Mouse (Mus musculus) layer of hippocampus, postnatal 25 days (tissue): ENCODE measurements at regions not wholly inside any gene's neighbourhood (a gene's known extent, or its start where the extent isn't known, plus 50 kb on each side); places are given as distances from the start of the nearest gene placed in this dataset.

Experiments
- DNase-seq, 2 experiments: peaks; one replicate each; pipeline ENCODE4 v3.0.0; 2022; ENCODE audit warnings: mixed read lengths in 2 of 2, low spot score in 1 of 2; ENCODE audit errors: extremely low spot score in 1 of 2

DNA sequence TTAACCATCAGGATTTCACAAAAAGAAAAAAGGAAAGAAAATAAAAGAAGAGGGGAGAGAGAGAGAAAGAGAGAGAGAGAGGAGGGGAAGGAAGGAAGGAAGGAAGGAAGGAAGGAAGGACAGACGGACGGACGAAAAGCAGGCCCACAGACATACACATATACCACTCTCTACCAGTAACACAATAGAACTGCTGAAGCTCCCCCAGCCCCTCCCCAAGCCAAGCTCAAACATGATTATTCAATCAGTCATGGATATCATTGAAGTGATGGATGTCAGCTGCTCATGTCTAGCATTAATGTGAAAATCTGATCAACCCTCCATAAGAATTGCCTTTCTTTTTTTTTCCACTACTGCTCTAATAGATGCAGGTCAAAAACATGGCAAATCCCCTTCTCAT, 161.2 kb downstream of the Mreg start:
- DNase-seq: no peak

DNA sequence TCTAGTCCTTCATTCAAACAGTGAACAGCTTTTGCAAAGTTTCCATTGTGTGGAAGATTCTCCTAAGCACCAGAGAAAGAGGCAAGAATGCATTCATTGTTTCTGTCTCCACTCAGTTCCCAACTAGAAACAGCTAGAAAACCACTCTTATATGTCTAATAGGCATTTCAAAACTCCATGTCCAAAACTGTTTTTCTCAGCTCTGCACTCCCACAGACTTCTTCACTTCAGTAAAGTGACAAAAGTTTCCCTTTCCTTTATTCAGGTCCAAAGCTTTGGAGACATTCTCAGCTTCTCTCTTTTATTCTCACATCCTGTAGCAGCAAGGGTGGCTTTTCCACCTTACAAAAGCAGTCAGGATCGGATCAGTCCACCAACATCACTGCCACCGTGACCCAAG, 166.0 kb downstream of the Mreg start:
- DNase-seq: no peak

DNA sequence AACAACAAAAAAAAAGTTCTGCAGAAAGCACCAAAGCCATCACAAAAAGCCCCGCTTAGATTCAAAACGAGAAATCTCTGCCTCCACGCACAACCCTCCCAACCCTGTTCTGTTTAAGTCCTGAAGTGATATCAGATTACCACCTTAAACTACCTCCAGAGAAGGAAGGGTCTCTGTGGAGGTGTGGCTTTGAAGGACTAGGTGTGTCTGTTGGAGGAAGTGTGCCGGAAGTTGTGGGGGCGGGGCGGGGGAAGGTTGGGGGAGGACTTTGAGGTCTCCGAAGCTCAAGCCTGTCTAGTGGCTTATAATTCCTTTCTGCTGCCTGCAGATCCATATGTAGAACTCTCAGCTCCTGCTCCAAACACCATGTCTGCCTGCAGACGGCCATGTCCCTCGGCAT, 173.6 kb downstream of the Mreg start:
- no peak for DNase-seq

DNA sequence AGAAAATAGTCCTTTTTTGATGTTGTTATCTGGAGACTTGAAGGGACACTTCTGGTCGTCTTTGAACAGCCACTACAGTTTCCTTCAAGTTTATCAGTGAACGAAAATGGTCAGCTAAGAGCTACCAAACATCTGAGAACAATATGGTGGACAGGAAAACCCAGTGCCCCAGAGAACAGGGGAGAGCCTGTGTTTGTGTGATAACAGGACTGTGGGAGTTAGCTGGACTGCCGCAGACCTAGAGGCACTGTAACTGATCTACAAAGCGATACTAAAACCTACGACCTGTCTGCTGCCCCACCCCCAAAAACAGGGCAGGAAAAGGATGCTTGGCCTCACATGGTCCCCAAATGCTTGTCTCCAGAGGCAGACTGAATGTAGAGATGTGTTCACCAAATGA, 175.5 kb downstream of the Mreg start:
- DNase-seq: no peak

DNA sequence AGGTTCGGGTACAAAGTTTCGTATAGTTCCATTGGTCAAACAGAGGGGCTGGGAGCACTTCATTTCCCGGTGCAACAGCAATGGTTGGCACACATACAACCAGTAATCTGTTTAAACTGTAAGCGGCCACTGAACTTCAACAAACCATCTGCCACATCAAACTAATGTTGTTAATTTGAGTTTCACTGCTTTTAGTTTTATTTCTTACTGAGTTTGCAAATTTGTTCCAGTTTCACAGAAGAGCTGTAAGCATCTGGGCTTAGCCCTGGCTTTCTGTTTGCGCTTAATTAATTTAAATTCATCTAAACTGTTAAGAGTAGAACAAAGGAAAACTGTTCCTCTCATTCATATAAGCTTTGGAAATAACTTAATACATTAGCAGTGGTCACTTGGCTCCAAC, 176.0 kb downstream of the Mreg start:
- DNase-seq: no peak

DNA sequence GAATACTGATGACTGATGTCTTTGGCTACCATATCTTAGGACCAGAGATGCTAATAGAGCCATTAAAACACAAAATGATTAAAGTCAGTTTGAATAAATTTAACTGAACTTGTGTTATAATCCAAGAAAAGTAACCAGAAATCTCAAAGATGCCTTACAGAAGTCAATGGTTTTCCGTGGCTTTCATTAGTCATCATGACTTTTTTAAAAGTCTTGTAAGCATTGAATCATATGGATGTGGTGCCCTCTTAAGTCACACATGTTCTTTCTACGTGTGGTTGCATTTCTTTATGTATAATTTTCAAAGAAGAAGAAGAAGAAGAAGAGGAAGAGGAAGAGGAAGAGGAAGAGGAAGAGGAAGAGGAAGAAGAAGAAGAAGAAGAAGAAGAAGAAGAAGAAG, 178.2 kb downstream of the Mreg start:
- DNase-seq: no peak

DNA sequence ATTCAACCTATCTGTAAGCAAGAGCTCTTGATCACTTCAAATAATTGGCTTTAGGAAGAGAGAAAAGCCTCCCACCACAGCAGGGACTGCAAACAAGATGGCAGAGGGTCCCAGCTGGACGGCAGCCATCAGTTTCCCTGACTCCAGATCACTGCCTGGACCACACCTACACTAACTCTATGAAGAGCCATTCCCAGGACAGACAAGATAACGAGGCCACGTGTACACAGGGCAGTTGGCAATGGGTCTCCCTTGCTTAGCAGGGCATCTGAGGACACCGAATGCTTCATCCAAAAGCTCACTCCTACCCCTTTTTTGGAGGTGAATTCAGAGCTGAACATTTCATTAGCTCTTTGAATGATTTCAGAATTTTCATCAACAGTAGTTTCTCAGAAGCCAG, 179.9 kb downstream of the Mreg start:
- no peak for DNase-seq

DNA sequence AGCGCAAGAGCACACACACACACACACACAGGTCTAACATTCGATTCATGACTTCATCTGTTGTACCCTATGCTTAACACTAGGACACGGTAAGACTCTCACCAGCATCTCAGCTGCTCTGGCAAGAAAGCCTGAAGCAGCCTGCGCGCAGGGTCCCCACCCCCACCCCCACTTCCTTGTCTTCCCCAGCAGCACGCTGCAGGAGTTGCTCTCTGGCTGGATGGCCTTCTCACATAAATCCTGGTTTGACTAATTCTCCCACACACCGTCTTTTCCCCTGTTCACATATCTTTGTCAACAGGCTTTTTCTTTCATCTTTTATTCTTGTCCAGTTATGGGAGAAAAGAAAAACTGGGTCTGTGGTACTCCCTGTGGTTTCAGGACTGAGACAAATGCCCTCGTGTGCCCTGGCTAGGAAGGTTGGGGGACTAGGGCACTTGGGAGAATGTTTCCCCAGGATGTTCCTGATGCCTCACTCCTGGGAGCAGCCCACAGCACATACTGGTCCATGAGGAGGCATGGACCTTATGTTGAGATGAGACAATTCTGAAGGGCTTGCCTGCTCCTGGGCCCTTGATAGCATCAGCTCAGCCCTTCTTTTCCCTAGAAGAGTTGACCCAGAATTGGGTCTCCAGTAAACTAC, 181.2 kb downstream of the Mreg start:
- no peak for DNase-seq

DNA sequence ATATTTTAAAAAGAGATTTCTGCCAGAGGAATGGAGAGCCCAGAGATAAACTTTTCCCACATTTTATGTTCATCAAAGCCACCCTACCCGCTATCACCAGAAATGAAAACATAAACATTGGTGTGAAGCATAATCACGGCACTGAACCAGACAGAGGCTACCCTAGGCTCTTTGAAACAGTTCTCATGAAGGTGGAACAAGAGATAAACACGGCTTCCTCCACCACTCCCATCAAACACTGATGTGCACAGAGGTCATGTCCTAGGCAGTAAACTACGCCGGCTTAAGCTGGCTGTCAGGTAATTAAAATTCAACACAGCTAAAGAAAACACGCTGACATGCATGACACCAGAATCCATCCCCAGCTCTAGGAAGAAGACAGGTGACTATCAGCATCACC, 182.5 kb downstream of the Mreg start:
- DNase-seq: no peak

DNA sequence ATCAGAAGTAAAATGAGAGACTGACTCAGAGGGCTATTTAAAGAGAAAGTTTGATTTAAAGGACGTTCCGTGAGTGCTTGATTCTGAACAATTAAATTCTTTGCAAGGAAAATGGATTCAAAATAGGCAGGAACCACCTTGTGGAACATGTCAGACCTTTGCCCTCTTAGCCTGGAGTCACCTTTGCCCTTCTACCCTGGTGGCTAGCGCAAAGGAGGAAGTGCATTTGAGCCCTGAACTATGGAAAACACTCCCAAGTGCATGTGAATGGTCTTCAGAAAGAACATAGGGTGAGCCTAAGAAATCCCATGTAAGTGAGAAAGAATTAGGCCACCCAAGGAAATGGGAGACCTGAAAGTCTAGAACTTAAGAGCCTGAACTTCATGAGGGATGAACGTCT, 185.2 kb downstream of the Mreg start:
- no peak for DNase-seq

DNA sequence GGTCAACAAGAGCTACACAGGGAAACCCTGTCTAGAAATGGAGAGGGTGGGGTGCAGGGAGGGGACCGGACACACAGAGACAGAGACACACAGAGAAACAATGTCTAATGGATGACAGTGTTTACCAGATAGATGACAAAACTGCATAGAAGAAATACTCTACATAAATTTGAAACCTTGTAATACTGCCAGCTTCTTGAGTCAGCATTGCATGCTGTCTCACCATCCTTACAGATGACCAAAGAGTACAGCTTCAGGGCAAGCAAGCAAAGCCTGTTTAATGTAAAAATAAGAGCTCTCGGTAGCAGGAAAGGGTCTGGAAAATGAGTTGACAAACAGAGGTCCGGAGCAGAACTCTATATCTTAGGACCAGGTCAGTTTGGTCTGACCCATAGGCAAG, 189.5 kb downstream of the Mreg start:
- no peak for DNase-seq

DNA sequence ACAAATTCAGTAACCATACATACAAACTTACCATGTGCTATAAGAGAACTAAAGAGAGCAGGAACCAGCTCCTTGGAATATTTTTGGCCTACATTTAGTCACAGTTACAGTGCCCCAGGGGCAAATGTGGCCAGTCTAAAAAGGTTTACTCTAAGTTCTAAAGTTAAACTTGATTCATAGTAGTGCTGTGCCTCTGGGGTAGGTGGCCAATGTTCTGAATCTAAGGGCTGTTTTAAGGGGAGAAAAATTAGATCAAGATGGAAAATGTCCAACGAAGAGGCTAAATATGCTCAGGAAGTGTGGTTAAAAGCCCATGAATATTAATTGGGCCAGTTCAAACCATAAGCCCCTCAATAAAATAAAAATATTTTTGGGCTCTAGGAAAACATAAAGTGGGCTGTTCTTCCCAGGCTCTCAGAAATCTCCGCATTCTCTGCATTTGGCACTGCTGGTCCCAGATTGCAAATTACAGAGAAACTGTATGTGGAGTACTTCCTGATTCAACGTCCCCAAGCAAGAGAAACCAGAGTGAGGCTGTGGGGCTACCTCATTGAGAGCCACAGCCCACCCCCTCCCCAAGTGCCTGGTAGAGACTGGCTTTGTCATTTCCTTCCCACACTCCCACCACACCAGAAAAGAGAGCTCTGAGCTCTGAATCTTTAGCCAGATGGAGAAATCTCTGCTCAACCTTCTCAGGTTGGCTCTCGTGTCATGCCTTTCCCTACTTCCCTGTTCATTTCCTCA, 193.5 kb downstream of the Mreg start:
- no peak for DNase-seq

DNA sequence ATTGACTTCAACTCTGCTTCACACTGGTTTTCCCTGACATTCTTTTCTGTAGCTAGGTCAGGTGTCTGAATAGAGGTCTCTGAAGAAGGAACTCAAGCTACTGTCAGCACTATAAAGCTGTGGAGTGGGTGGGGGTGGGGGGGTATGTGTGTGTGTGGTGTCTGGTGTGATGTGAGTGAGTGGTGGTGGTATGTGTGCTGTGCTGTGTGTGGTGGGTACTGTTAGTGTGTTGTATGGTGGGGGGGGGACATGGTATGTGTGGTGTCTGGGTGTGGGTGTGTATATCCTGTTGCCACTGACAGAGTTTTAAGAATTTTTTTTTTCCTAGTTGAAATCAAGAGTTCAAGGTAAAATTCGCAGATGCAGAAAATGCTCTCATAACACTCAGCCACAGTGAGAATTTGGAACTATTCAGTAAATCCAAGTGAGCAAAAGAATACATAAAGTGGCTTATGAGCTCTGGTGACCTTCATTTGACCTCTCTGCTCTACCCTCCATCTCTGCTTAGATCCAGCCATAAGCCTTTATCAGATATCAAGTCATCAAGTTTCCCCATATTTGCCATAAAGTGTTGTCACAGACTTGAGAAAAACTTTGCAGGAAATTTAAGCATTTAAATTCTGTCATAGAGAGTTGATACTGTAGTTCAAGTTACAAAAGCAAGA, 194.2 kb downstream of the Mreg start:
- DNase-seq: no peak

DNA sequence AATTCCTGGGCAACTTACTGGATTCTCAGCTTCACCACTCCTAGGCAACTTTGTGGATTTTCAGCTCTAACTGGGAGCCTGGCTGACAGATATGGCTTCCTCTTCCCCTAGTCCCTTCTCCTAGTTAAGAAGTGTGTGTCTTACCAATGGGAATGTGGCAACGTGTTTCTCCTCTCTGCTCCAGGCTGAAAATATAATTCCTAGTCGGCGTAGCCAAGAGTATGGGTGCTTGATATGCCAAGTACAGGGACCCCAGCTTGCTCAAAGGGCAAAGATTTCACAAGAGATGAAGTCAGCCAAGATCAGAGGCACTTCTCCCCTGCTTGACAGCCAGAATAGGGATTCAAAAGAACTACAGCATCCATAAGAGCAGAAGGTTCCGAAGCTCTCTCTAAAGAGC, 196.6 kb downstream of the Mreg start:
- DNase-seq: no peak

DNA sequence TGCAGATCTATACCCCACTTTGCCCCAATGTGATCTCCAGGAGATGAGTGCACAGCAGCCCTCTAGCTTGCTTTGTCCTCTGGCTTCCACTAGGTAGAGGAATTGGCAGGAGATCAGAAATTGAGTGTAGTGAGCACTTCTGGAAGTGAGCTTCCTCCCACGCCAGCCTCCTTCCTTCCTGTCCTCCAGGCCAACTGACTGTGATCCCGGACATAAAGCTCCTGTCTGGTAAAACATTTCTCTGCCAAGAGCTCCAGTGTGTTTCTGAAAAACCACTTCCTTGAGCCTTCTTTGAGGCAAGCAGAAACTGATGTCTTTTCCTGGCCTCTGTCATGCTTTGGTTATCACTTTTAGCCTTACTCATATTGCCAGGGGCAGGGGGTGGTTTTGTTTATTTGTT, 197.5 kb downstream of the Mreg start:
- no peak for DNase-seq

DNA sequence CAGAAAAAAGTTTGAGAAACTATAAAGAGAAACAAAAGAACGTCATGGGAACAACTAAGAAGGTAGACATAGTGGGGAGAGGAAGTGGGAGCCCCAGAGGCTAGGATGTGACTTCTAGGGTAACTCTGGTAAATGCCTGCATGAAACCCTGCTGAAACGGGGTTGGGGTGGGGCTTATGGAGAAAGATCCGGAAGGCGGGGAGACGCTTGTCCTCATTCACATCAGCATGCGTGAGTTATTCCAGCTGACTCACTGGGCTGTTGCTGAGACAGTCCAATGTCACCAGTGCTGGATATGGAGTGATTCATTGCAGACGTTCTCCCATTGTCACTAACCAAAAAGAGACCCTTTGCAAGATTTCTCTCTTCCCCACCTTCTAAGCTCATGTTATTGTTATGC, 198.2 kb downstream of the Mreg start:
- DNase-seq: no peak

DNA sequence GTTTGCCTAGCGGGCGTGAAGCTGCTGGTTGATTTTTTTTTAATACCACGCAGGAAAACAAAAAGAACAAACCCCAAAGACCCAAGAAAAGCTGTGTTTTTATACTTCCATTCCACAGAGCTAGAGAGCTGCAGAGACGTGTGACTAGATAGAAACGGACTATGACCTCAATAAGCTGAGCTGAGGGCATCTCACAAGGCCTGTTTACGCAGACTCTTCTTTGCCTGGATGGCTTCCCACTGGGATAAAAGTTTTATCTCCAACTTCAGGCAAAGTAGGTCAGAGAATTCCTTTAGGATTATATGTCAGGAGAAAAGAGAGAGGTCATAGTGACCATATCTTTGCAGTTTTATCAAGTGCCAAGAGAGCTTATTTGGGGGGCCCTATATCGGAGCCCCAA, 199.4 kb downstream of the Mreg start:
- no peak for DNase-seq

DNA sequence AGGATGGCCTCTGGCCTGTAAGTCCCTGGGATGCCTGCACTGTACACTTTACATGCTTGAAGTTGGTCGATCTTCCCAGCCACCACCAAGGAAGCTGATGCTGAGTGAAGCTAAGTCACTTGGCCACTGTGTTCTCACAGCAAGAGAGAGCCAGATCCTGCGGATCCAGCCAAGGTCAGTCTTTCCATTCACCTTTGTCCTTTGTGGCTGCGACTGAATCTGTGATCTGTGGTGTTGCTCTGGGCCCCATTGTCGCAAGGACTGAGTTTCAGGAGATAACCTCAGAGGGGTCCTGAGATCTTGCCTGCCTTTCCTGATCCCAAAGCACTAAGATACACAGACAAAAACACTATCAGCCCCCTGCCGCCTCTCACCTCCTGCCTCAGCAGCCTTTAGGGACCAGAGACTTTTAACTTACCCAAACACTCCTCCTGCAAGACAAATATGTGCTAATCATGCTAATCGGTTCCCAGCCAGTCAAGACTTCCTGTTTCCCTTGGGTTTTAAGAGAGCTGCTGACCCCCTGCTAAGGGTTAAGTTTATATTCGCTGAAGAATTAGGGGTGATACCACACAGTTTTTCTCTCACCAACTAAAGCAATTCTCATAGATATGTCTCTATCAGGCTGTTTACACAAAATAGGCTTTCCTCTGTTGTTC, 202.7 kb downstream of the Mreg start:
- no peak for DNase-seq

DNA sequence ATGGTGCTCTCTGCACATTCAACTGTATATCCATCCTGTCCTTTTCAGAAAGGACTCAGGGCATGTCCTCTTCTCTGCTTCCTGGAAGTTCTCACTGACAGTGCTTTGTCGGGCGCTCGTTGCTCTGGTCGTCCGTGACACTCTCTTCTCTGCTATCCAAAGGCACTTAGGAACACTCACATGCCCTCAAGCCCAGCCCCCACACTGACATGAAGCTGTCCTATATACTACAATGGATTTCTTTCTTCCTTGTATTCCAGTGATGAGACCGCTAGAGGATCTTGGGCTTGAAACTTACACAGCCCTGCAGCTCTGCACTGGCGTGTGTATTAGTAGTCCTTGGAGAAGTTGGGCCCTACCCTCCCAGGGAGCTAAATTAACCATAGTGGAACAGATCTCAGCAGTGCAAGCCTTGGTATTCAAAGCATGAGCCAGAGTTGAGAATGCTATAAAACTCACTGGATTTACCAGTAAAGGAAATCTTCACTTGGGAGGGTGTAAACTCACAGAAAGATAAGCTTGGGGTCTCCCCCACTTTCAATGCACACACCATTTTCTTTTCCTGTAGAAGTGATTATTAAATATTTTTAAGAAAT, 205.3 kb downstream of the Mreg start:
- DNase-seq: no peak

DNA sequence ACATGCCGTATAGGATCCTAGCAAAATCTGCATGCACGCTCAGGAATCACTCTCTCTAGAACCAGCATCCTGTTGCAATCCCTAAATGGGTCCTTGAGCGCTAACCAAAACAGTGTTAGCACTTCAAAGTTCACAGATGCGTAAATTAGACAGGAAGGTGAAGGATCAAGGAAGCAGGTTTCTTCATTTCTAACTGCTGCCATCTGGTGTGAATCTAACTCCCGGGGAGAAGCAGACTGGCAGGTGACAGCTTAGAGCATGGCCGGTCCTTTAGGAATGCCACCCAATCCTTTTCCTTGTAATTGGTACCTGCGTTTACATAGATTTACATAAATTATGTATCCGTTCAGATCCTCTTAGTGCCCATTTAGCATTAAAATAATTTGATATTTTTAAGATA, 206.2 kb downstream of the Mreg start:
- DNase-seq: no peak

DNA sequence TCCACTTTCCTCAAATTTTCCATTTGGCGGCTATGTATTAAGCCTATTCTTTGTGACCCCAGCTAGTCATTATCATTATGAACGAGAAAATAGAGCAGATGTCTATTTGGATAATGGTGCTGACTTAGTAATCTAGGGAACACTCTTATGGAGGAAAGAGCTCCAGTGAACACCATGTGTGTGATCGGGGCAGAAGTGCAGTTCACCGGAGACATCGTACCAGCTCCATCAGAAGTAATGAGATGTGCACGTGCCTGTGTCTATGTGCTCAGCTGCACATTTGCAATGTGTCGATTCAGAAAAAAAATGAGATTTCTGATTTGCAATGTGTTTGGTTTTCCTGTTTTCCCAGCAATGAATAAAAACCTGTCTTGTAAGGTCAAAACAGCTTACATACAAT, 206.6 kb downstream of the Mreg start:
- DNase-seq: no peak
